Mouse (Mus musculus) CD4-positive, CD25-positive, alpha-beta regulatory T cell (primary cell): ENCODE results near the gene Pogk. TPM values are rescaled to one million over a fixed set of nuclear protein-coding genes. Genes with fewer than 3 reads are reported as not detected.

Source experiments
- polyA plus RNA-seq: library from polyadenylated mRNA; unstranded; fragments of 100-300 nt; shearing (Covaris generic); gene quantifications from one replicate; pipeline ENCODE4 v1.2.1, GENCODE M21; 2017

Gene Pogk
- polyA plus RNA-seq, result 5.7 TPM

GRCm38 (mm10) chr1:166409701-166410220 is at the start of gene Pogk:
Gene Pogk (minus strand): TSS chr1:166409863.

GRCm38 (mm10) chr1:166379013-166379629 is 30.5 kb downstream of the Pogk start, which contains the start of gene Tada1:
Gene Tada1 (plus strand): TSS chr1:166379097.

Other genes with a start within 250 kb of the Pogk start
- gene Mael, start 171.1 kb downstream of the Pogk start, polyA plus RNA-seq, result not detected
- not detected for gene Ildr2, start 155.7 kb downstream of the Pogk start, polyA plus RNA-seq
- gene Tada1, start 30.8 kb downstream of the Pogk start, polyA plus RNA-seq, result 53.3 TPM
- not detected for gene Gm4846, start 87.7 kb upstream of the Pogk start, polyA plus RNA-seq
- gene Gm4847, start 237.8 kb upstream of the Pogk start, polyA plus RNA-seq, result not detected